Mouse (Mus musculus) fibroblast of lung, adult 2 months (primary cell): ENCODE measurements around the gene Tstd2.

Experiments
- DNase-seq: peaks from one replicate; pipeline ENCODE4 v3.0.0-alpha.2; 2011; ENCODE audit warnings: low read depth

Gene Tstd2

DNA sequence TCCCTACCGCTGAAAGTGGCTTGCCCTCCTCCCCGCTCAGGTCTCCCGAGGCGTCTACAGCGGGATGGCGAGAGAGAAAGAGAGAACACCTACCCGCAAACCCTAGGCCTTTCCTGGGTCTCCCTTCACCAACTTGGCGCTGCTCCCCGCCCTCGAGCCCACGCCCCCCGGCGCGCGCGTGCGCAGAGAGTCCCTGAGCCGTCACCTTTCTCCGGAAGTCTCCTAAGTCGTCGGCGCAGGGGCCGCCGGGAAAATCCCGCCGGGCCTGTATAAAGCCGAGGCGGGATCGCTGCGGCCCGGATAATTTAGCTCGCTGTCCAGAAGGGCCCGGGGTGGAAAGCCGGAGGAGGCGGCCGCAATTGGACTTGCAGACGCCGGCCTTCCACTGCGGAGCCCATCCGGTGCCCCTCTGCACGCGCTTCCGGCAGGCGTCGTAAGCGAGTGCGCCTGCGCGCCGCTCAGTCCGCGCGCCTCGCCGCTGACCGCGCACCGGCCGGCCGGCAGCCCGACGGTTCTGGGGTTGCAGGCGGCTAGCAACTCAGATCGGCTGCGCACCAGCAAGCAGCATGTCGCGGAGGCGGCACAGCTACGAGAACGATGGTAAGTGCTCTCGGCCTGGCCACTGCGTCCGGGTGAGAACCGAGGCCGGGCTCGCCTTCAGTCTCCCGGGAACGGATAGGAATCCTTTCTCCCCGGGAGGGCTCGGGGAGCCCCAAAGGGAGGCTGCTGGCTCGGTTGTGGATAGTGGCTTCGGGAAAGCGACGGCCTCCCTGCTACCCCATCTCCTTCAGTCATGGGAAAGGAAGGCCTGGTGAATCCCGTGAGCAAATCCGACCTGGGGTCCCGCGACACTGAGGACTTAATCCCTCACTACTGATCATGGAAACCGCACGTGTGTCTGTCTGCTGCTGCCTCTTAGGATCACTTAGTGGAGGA, at the start of gene Tstd2, which contains the start of gene Ncbp1:
TSS of gene Tstd2 (minus strand) at position 408 of the 936 bp plus-strand sequence.
TSS of gene Ncbp1 (plus strand) at position 327 of the 936 bp plus-strand sequence.
- peak; percentile 74 for DNase-seq

DNA sequence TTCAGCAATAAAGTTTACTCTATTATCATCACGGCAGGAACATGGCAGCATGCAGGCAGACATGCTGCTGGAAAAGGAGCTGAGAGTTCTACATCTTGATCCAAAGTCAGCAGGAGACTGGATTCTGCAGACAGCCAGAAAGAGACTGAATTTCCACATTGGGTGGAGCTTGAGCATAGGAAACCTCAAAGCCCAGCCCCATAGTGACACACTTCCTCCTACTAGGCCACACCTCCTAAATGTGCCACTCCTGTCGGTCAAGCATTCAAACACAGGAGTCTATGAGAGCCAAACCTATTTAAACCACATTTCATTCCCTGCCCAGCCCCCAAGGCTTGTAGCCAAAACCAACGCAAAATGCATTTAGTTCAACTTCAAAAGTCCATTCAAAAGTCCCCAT, 48.0 kb upstream of the Tstd2 start:
- DNase-seq = no peak

DNA sequence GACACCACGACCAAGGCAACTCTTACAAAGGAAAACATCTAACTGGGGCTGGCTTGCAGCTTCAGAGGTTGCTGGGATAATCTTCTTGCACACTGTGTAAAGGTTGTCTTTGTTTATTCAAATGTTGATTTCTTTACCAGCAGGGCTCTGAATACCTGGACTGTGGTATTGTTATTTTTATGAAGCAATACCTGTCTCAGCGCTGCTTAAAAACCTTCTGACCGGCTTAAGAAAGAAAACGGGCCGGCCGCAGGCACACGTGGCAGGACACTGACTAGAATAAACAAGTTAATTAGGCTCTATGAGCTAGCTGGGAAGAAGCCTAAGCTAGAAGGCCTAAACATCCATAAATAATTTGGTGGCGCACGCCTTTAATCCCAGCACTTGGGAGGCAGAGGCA, 47.4 kb upstream of the Tstd2 start:
- DNase-seq = no peak

DNA sequence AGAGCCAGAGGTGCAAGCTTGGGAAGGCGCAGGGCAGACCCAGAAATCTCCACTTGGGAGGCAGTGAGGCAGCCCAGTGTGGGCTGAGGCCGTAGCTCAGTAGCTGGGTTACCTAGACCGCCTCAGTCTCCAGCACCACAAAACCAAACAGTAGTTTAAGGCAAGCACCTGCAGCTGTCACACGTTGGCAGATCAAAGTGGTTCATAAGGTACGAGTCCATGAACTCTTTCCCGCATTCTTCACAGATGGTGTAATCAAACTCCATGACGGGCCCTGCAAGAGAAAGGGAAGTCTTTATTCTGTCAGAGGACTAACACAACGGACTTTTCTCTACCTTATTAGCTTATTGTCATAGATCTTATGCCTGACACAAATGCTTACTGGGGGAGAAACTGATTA, 46.9 kb upstream of the Tstd2 start:
- no peak for DNase-seq

DNA sequence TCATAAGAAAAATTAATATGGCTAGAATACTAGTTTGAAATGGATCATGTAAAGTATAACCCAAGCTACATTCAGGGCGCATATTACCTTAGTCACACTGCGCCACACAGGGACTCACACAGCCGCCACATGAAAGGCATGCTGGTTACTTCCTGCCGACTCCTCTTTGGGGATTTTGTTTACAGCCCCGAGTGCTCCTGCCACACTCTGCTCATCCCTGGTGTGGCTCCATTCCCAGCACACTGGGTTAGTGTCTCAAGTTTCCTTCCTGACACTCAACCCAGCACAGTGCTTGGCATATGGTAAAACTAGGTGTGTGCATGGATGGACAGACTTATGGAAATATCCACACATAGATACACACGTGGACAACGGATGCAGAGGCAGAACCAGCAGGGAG, 43.7 kb upstream of the Tstd2 start:
- DNase-seq = no peak

DNA sequence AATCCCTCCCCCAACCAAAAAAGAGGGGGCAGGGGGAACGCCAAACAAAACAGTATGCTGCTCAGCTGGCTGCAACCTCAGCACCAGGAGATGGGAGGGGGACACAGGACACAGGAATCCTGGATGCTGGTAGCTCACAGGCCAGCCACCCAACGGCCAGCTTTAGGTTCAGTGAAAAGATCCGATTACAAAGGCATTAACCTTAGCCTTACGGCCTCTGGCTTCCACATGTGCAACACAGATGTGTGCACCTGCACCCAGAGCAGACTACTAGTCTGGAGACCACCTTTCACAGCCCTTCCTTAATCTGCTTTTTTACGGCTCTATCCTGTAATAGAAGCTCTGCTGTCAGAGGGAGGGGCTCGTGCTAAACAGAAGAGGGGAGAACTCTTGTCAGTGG, 42.7 kb upstream of the Tstd2 start:
- no peak for DNase-seq

DNA sequence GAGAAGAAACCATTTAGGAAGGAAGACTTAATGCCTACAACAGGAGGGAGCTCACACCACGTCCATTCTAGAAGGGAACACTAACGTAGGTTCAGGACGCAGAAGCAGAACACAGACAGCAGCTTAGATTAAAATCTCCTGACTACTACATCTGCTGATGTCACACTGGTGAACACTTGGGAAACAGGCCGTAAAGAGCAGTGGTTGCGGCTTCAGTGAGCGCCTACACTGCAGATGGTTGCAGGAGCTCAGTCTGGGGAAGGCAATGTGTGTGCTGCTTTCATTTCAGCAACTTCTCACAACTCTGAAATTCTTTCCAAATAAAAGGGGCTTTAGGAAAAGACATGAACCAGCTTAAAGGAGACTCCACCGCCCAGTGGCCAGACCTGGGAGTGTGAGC, 39.0 kb upstream of the Tstd2 start:
- no peak for DNase-seq

DNA sequence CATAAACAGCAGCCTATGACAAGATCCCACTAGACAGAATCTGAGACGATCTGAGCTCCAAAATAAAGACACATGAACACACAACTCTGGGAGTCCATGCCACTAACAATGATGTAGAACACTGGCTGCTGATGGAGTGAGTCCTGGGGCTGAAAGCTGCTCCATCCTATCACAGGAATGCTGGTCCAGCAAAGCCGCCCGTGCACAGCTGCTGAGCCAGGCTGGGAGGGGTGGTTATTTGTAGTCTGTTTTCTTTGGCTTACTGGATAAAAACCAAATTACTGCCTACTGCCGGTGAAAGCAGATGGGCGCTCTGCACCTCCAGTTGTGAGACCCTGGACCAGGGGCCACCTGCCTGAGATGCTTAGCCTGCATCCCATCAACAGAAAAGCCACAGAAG, 38.5 kb upstream of the Tstd2 start:
- DNase-seq = no peak

DNA sequence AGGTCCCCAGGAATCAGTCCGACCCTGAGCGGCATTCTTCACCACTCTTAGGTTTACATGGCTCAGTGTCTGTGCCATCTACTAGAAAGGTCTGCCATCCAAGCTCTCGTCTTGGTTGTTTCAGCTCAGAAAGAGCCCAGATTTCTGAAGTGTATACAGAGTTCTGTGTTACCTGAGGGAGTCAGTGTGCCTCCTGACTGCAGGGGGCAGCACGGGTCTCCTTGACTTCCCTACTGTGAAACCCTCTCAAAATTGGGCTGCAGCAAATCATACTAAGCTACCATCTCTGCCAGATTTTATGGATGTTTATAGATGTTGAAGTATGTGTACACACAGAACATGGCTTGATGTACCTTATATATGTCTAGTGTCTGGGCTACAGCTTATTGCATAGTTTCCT, 37.8 kb upstream of the Tstd2 start:
- DNase-seq = no peak

DNA sequence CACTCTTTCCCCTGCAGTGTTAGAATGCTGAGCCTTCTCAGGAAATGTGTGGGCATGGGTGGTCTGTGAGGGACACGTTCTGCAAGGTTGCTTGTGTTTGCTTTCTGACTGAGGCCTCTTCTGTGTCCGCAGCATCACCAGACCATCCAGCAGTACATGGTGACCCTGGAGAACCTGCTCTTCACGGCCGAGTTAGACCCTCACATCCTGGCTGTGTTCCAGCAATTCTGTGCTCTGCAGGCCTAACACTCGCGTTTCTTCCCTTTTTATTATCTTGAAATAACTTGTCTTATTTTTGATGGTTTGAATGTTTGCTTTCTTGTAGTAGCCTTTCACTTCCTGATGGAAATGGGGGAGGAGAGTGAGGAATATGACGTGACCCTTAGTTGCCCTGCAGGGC, 33.3 kb upstream of the Tstd2 start:
- no peak for DNase-seq

DNA sequence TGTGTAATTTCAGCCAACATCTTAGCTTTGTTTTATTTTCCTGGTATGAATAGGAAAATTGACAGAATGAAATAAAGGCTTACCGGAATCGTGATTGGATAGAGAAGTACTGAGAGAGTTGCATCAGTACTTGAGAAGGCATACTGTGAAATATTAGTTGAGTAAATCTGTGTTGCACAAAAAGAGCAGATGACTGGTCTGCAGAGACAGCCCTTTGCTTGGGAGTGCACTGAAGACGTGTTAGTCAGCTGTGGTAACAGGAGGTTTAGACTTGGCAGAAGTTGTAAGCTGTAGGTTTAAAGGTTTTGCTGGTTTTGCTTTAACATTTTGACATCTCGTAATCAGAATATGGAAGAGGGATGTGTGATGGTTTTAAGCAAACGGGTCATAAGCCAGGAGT, 27.3 kb upstream of the Tstd2 start:
- DNase-seq = no peak

DNA sequence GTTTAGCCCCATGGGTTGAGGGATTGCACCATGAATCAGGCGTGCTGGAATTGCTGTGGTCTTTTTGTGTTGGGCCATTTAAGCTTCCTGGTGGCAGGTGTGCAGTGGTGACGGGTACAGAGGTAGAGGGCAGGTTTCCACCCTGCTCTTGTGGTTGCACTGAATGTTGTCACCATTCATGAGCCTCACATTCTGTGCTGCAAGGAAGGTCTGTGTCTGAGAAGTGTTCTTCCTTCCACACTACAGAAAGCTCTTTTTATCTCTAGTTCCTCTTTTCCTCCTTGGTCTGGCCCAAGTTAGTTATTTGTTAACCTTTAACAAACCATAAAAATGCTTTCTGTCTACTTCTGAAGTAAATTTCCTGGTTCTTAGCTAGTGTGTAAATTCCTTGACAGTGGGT, 25.5 kb upstream of the Tstd2 start:
- no peak for DNase-seq

DNA sequence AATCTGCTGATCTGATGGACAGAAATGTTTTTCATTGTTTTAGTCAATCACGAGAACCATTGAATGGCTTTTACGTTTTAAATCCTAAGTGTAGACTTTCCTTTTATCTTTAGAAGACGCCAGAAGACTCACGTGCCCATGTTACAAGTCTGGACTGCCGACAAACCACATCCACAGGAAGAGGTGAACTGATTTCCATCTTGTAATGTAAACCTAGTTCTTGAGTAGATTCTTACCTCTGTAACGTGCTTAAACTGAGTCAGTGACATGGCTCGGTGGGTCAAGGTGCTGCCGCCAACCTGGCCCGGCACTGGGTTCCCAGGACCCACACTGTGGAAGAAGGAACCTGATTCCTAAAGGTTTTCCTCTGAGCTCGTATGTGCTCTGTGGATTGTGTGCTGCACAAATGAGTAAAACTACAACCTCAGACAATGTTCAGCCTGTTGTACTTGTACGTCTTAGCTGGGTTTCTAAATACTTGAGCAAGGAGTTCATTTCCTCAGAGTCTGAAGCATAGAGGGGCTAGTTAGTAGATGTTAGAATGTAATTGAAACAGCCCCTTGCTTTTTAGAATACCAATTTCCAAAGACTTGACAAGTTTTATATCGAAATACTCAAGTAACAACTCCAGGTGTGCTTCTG, 13.5 kb upstream of the Tstd2 start:
- no peak for DNase-seq

DNA sequence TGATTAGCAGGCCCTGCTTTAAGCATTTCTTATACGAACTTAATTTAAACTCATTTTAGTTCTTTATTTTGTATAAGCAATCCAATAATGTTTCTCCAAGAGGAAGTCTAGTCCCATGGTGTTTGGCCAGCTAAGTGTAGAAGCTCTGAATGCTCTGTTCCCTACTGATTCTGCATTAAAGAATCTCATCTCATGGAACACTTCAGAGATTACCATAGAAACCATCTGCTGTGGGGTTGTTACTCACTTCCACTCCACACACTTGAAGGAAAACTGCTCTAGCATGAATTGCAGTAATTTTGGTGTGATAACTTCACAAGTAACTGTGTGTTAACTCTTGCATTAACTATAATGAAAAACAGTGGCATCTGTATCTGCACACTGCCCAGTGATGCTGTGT, 8.4 kb upstream of the Tstd2 start:
- no peak for DNase-seq

DNA sequence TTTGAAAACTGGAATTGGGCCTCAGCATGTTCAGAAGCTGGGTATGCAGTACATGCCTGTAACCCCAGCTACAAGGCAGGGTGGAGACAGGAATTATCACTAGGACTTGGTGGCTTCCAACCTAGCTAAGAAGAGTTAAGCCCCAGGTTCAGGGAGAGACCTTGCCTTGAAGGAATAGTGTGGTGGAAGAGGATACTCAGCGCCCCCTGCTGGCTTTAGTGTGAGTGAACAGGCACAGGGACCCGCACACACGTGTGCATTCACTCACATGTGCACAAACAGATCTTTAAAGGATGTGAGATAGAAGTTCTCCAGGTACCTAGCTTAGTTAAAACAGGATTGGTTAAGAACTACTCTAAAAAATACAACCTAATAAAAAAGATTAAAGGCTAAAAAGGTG, 5.8 kb upstream of the Tstd2 start:
- no peak for DNase-seq

DNA sequence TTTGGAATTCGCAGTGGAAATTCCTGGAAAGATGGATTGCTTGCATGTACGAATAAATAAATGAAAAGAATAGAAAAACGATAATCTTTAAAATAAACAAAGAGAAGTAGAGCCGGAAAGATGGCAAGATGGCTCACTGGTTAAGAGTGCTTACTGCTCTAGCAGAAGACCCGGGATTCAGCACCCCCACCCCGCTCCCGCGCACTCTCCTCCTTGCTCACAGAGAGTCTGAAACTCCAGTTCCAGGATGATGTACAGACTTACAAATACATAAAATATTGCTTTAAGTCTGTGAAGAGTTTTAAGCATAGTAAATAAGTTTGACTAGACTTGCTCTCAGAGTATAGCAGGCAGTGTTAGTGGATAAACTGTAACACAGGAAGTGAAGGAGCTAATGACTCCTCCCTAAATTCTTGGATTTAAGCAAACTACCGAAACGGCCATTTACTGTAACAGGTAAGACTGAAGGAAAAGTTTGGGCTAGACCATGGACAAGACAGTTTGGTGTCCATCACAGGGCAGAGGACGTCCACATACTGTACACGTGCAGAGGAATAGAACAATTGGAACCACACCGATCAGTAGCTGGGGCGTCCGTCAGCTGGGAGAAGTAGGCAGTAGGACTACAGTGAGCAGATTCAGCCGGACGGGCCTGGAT, 736 bp downstream of the Tstd2 start:
- peak; percentile 25 for DNase-seq

DNA sequence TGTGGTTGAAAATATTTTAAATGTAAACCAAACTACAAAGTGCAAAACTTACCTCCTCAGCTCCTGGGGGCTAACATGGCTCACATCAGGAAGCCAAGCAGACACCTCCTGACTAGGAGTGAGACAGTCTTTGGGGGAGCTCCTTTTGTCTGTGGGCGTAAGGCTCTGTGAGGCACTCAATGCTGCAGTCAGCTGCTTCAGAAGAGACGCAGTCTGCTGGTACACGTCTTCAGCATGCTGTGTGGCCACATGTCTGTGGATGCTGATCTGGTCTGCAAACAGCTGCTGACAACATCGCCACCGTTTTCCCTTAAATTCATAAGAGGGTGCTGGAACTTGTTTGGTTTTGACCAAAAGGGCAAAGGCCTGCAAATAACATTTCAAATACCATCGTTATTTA, 6.7 kb downstream of the Tstd2 start:
- DNase-seq = no peak

DNA sequence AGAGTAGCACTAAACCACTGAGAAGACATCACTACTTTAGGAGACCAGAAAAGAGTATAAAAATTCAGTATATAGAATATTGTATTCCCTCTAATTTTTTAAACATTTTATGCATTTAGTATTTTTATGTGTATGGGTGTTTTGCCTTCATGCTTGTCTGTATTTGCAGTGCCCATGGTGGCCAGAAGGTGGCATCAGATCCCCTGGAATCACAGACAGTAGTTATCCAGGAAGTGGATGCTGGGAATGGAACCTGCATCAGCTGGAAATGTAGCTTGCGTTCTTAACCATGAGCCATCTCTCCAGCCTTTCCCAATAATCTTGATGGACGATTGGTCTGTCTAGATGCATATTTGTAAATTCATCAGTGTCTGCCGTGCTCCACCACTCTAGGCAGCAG, 8.3 kb downstream of the Tstd2 start:
- DNase-seq = peak; percentile 27

DNA sequence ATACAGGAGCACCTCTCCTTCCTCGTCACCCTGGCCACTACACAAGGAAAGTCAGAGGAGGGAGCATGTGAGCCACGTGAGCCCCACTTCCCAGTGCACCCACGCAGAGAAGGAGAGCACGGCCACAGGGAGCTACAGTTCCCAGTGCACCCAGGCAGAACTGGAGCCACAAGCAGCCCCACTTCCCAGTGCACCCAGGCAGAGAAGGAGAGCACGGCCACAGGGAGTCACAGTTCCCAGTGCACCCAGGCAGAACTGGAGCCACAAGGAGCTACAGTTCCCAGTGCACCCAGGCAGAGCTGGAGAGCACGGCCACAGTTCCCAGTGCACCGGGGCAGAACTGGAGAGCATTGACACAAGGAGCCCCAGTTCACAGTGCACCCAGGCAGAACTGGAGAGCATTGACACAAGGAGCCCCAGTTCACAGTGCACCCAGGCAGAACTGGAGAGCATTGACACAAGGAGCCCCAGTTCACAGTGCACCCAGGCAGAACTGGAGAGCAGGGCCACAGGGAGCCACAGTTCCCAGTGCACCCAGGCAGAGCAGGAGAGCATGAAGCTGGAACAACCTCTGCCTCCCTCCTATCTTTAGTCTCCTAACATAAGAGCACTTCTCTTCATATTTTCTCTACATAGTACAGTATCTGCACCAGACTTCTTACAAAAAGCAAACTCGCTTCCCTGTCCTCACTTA, 9.0 kb downstream of the Tstd2 start:
- no peak for DNase-seq

DNA sequence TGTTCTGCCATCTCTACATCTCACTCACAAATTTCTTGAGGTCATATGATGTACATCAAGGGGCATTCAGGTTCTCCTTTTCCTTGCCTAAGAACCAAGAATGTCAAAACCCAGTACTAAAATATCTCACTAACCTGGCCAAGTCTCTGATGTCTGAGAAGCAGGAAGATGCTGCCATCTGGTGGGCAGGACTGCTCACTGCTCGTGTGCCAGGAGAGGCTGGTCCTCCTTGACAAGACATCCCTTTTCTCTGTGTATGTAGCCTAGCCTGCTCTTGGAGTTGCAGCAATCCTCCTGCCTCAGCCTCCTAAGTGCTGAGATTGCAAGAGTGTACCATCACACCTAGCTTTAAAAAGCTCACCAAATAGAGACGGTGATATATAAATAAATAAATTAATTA, 12.0 kb downstream of the Tstd2 start:
- DNase-seq = peak; percentile 55

DNA sequence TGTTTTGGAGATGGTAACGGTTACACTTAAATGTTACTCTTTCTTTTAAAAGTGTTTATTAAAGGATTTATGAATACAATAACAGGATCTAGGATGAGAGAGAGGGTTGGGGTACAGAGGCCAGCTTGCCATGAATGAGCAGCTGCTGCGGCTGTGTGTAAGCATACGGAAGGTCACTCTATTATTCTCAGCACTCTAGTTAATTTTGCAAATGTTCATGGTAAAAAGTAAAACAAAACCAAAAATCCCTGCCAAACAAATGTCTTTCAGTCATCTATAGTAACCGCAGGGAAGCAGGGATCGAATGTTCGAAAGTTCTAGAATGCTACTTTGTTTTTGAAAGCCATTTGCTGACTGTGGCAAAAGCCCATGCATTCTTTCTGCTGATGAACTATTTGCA, 15.1 kb downstream of the Tstd2 start:
- DNase-seq = no peak

DNA sequence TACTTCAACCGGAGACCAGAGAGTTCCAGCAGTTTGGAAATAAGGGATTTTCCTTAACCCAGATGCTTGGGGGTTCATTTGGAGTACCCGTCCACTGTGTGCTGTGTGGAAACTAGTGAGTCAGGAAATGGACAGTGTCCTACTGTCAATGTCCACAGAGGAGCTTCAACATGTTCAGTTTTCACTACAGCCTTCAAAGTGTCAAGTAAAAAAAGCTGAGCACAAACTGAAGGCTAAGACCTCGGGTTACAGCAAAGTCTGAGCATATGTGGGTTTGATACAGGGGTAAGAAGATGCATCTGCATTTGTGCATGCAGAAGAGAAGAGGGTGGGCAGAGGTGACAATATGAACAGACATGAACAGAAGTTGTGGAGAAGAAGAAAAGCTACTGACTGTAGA, 17.7 kb downstream of the Tstd2 start:
- no peak for DNase-seq
